Mouse (Mus musculus) ES-Bruce4 (cell line): ENCODE results near the gene Pex11b.

Experiments used
- CTCF ChIP-seq: IDR thresholded peaks from one replicate; pipeline ENCODE4 v1.8.1; 2011; ENCODE audit warnings: low read depth, low read length
- EP300 ChIP-seq: IDR thresholded peaks from 2 replicates; pipeline ENCODE4 v1.6.1; 2011; ENCODE audit warnings: low read depth, low read length; ENCODE audit not compliant: insufficient read depth
- POLR2A ChIP-seq: IDR thresholded peaks from one replicate; pipeline ENCODE4 v1.8.1; 2011; ENCODE audit warnings: low read length; ENCODE audit not compliant: insufficient read depth

- TF ChIP-seq POLR2A (no peak), CTCF (no peak), EP300 (peak; percentile 96)
Measured at GRCm38 (mm10) chr3:96674442-96674841, 39.3 kb downstream of the Pex11b start.
